Mouse (Mus musculus): ENCODE data around the gene B3gnt4. TPM values are rescaled to one million over a fixed set of nuclear protein-coding genes. Genes with fewer than 3 reads are reported as not detected.

Gene B3gnt4
- polyA plus RNA-seq, 2 experiments: not detected

DNA sequence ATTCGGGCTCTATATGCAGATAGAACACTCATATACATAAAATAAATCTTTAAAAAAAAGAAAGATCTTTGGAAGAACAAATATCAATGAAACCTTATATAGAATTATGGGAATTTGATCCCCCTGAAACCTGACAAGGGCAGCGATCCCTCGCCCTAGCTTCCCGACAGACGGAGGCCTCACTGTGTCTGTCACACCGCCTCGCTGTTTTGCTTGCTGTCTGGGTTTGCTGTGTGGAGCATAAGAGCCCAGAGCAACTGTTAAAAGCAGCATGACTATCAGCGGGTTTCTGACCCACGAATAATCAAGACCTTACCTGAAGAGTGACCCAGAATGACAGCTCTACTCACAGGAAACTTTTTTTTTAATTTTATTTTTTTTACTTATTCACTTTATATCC is 10.4 kb downstream of the B3gnt4 start:
- Histone ChIP-seq H3K4me1 (replicated peaks; ENCODE audit: control insufficient read depth in 2 of 2, insufficient read depth in 2 of 2, low read length in 1 of 2) (peaks cover 10 to 11% of the 10 kb centered on the region in 2 experiments), H3K9me3 (ENCODE audit: control insufficient read depth, low read length) (no peaks in the 10 kb centered on the region), H3K4me2 (ENCODE audit: low read depth) (no peak overlapping the region), H3K36me3 (replicated peaks; ENCODE audit: control insufficient read depth, insufficient read depth, low read depth) (peaks cover 5% of the 10 kb centered on the region; the same call in 1 of the 2 replicates), H3K4me3 (ENCODE audit: insufficient read depth in 1 of 2, low read depth in 2 of 2, low read length in 2 of 2) (no peak overlapping the region), H3K9ac (replicated peaks) (no peak overlapping the region), H3K27ac (no peak overlapping the region), H3K27me3 (ENCODE audit: control insufficient read depth, insufficient read depth, low read length) (no peaks in the 10 kb centered on the region)
- no peak for ATAC-seq (ENCODE audit: insufficient read depth)
- 83% methylated on average over 9 of the region's 9 CpGs for WGBS (ENCODE audit: insufficient replicate concordance)
- no peak for DNase-seq (ENCODE audit: low read depth in 3 of 3, low spot score in 3 of 3)
- TF ChIP-seq CTCF (IDR thresholded peaks at IDR 0.05; ENCODE audit: low read depth) (no peak), EP300 (IDR thresholded peaks at IDR 0.05; ENCODE audit: low read depth) (no peak)

- H3K4me1 ChIP-seq (replicated peaks; ENCODE audit: control insufficient read depth in 2 of 2, insufficient read depth in 2 of 2, low read length in 1 of 2): peaks cover 10 to 11% of the 10 kb centered on the region in 2 experiments
- peaks cover 5% of the 10 kb centered on the region; the same call in 1 of the 2 replicates for H3K36me3 ChIP-seq (replicated peaks; ENCODE audit: control insufficient read depth, insufficient read depth, low read depth)
- 79% methylated on average over 1 of the region's 1 CpGs for WGBS (ENCODE audit: insufficient replicate concordance)
- no peak overlapping the region for H3K27ac ChIP-seq
- ATAC-seq (ENCODE audit: insufficient read depth): no peak
- no peaks in the 10 kb centered on the region for H3K9me3 ChIP-seq (ENCODE audit: control insufficient read depth, low read length)
- no peak overlapping the region for H3K4me2 ChIP-seq (ENCODE audit: low read depth)
- DNase-seq (ENCODE audit: low read depth in 3 of 3, low spot score in 3 of 3): no peak
- TF ChIP-seq CTCF (IDR thresholded peaks at IDR 0.05; ENCODE audit: low read depth) (no peak), EP300 (IDR thresholded peaks at IDR 0.05; ENCODE audit: low read depth) (no peak)
- no peak overlapping the region for H3K9ac ChIP-seq (replicated peaks)
- no peaks in the 10 kb centered on the region for H3K27me3 ChIP-seq (ENCODE audit: control insufficient read depth, insufficient read depth, low read length)
- no peak overlapping the region for H3K4me3 ChIP-seq (ENCODE audit: insufficient read depth in 1 of 2, low read depth in 2 of 2, low read length in 2 of 2)
These were observed 11.4 kb downstream of the B3gnt4 start for GRCm38 (mm10) chr5:123521621-123522020.

DNA sequence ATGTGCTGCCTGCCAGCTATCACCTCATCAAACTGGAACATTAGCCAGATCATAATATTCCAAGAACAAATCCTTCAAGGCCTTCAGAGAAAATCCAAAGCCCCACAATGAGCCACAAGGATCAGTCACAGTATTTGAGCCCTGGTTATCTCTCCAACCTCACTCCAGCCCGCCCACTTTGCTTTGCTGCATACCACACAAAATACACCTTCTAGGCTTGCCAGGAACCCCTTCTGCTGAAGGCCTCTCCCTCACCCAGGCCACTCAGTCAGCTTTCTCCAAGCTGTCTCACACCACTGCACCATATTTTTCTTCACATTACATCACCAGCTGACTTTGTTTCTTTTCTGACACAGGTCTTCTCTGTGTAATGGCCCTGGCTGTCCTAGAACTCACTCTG is 11.9 kb downstream of the B3gnt4 start:
- peak overlapping the region; percentile 97 for H3K4me2 ChIP-seq (ENCODE audit: low read depth)
- ATAC-seq (ENCODE audit: insufficient read depth): no peak
- 38% methylated on average over 1 of the region's 1 CpGs for WGBS (ENCODE audit: insufficient replicate concordance)

GRCm38 (mm10) chr5:123523692-123524392 is 13.6 kb downstream of the B3gnt4 start, which contains the start of gene Diablo:
TSS of gene Diablo (minus strand) at chr5:123524176.
- Histone ChIP-seq H3K27ac (peak within 1 kb of the TSS; percentile 30; the same call in 1 of the 2 replicates), H3K4me2 (ENCODE audit: low read depth) (peak within 1 kb of the TSS; percentile 97), H3K4me1 (replicated peaks; ENCODE audit: control insufficient read depth in 2 of 2, insufficient read depth in 2 of 2, low read length in 1 of 2) (peaks cover 10 to 11% of the 10 kb centered on the region in 2 experiments), H3K9ac (replicated peaks) (peak within 1 kb of the TSS; percentile 86), H3K9me3 (ENCODE audit: control insufficient read depth, low read length) (no peaks in the 10 kb centered on the region), H3K27me3 (ENCODE audit: control insufficient read depth, insufficient read depth, low read length) (no peaks in the 10 kb centered on the region), H3K36me3 (replicated peaks; ENCODE audit: control insufficient read depth, insufficient read depth, low read depth) (0 out of 2 replicates have a peak, but pooled peaks cover 3% of the 10 kb centered on the region), H3K4me3 (ENCODE audit: insufficient read depth in 1 of 2, low read depth in 2 of 2, low read length in 2 of 2) (peak within 1 kb of the TSS; percentile 71 to 77)
- no peak for TF ChIP-seq EP300 (IDR thresholded peaks at IDR 0.05; ENCODE audit: low read depth)
- TF ChIP-seq CTCF (IDR thresholded peaks at IDR 0.05; ENCODE audit: low read depth): peak; percentile 24; the same call in 1 of the 2 replicates
- WGBS (ENCODE audit: insufficient replicate concordance): under 1% methylated on average over 82 of the region's 82 CpGs
- DNase-seq (ENCODE audit: low read depth in 3 of 3, low spot score in 3 of 3) (peak; percentile 97 to 98 (median 98)), ATAC-seq (ENCODE audit: insufficient read depth) (peak; percentile 96)

More for the DNA sequence above, 11.9 kb downstream of the B3gnt4 start:
- Histone ChIP-seq H3K4me1 (replicated peaks; ENCODE audit: control insufficient read depth in 2 of 2, insufficient read depth in 2 of 2, low read length in 1 of 2) (peaks cover 10 to 11% of the 10 kb centered on the region in 2 experiments), H3K36me3 (replicated peaks; ENCODE audit: control insufficient read depth, insufficient read depth, low read depth) (peaks cover 5% of the 10 kb centered on the region; the same call in 1 of the 2 replicates), H3K27ac (no peak overlapping the region), H3K4me3 (ENCODE audit: insufficient read depth in 1 of 2, low read depth in 2 of 2, low read length in 2 of 2) (no peak overlapping the region; a peak in 1 of 4 replicates), H3K9me3 (ENCODE audit: control insufficient read depth, low read length) (no peaks in the 10 kb centered on the region), H3K9ac (replicated peaks) (no peak overlapping the region; the same call in 1 of the 2 replicates), H3K27me3 (ENCODE audit: control insufficient read depth, insufficient read depth, low read length) (no peaks in the 10 kb centered on the region)
- no peak for DNase-seq (ENCODE audit: low read depth in 3 of 3, low spot score in 3 of 3)
- TF ChIP-seq EP300 (IDR thresholded peaks at IDR 0.05; ENCODE audit: low read depth) (no peak), CTCF (IDR thresholded peaks at IDR 0.05; ENCODE audit: low read depth) (no peak)

DNA sequence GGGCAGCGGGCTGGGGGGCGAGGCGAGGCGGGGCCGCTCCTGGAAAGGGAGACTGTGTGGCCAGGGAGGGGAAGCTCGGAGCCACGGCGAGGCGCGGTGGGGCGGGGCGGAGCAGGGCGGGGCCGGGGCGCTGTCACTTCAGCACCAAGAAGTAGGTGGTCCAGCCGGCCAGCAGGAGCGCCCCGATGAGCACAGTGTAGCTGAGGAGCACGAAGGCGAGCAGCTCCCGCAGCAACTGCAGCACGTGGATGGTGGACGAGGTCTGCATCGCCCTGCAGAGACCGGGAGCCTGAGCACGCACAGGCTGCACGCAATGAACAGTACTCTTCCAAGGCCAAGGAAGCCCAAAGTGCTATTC is 14.1 kb downstream of the B3gnt4 start:
- DNase-seq (ENCODE audit: low read depth in 3 of 3, low spot score in 3 of 3): no peak
- Histone ChIP-seq H3K4me3 (ENCODE audit: insufficient read depth in 1 of 2, low read depth in 2 of 2, low read length in 2 of 2) (peak overlapping the region; percentile 71 to 74), H3K9me3 (ENCODE audit: control insufficient read depth, low read length) (no peaks in the 10 kb centered on the region), H3K36me3 (replicated peaks; ENCODE audit: control insufficient read depth, insufficient read depth, low read depth) (peaks cover 3% of the 10 kb centered on the region; the same call in 1 of the 2 replicates), H3K4me1 (replicated peaks; ENCODE audit: control insufficient read depth in 2 of 2, insufficient read depth in 2 of 2, low read length in 1 of 2) (peaks cover 10 to 11% of the 10 kb centered on the region in 2 experiments), H3K4me2 (ENCODE audit: low read depth) (peak overlapping the region; percentile 97), H3K27me3 (ENCODE audit: control insufficient read depth, insufficient read depth, low read length) (no peaks in the 10 kb centered on the region), H3K27ac (no peak overlapping the region), H3K9ac (replicated peaks) (0 out of 2 replicates have a peak overlapping the region, but pooled peaks have one; percentile 15)
- WGBS (ENCODE audit: insufficient replicate concordance): under 1% methylated on average over 27 of the region's 27 CpGs
- peak; percentile 92 for ATAC-seq (ENCODE audit: insufficient read depth)
- TF ChIP-seq CTCF (IDR thresholded peaks at IDR 0.05; ENCODE audit: low read depth) (peak; percentile 49), EP300 (IDR thresholded peaks at IDR 0.05; ENCODE audit: low read depth) (no peak)
